Mouse (Mus musculus) spleen, adult 2 months (tissue): ENCODE results near the gene Col12a1.

ENCODE experiments used
- CTCF ChIP-seq: fragments of 200-500 bp; IDR thresholded peaks from 2 replicates; pipeline ENCODE4 v1.5.1; 2011; ENCODE audit warnings: mild to moderate bottlenecking, inconsistent platforms; ENCODE audit not compliant: insufficient read depth, insufficient read length, insufficient replicate concordance; ENCODE audit errors: extremely low read depth
- POLR2A ChIP-seq: fragments of 200-500 bp; IDR thresholded peaks from 2 replicates; pipeline ENCODE4 v1.6.1; 2011; ENCODE audit warnings: low read depth, low read length, inconsistent platforms

GRCm38 (mm10) chr9:79606122-79606521 lies 112.5 kb downstream of the Col12a1 start:
- no peak for TF ChIP-seq CTCF
- no peak for TF ChIP-seq POLR2A
